Mouse (Mus musculus) myocyte (in vitro differentiated cells): ENCODE measurements around the gene Stard13. TPM values are rescaled to one million over a fixed set of nuclear protein-coding genes. Genes with fewer than 3 reads are reported as not detected.

Experiments used
- H3K27me3 ChIP-seq: one replicate; pipeline ENCODE4 v1.6.1; 2011; ENCODE audit not compliant: control insufficient read depth, insufficient read depth, insufficient read length
- H3K36me3 ChIP-seq: one replicate; pipeline ENCODE4 v1.6.1; 2011; ENCODE audit not compliant: control insufficient read depth, insufficient read depth
- H3K4me2 ChIP-seq: one replicate; pipeline ENCODE4 v1.6.1; 2011; ENCODE audit warnings: low read depth, control low read depth
- H3K4me3 ChIP-seq: one replicate; pipeline ENCODE4 v1.5.1; 2011; ENCODE audit warnings: mild to moderate bottlenecking, control low read depth, moderate library complexity
- H3K79me2 ChIP-seq: one replicate; pipeline ENCODE4 v1.6.1; 2011; ENCODE audit not compliant: control insufficient read depth, insufficient read depth
- H3ac ChIP-seq: one replicate; pipeline ENCODE4 v1.6.1; 2011; ENCODE audit not compliant: control insufficient read depth, insufficient read length
- CEBPB ChIP-seq: IDR thresholded peaks from 2 replicates; pipeline ENCODE4 v1.6.1; 2011; ENCODE audit warnings: mild to moderate bottlenecking, moderate library complexity; ENCODE audit not compliant: poor library complexity, insufficient read depth, severe bottlenecking
- E2F4 ChIP-seq: IDR thresholded peaks from one replicate; pipeline ENCODE4 v1.6.1; 2011; ENCODE audit warnings: mild to moderate bottlenecking, control low read depth, moderate library complexity; ENCODE audit not compliant: insufficient read depth
- MAX ChIP-seq: IDR thresholded peaks from one replicate; pipeline ENCODE4 v1.6.1; 2011; ENCODE audit warnings: low read depth, mild to moderate bottlenecking, control low read depth
- MYOD1 ChIP-seq, 3 experiments: IDR thresholded peaks; one replicate each; pipeline ENCODE4 v1.6.1; 2011; ENCODE audit warnings: control low read depth in 2 of 3, low read depth in 2 of 3, mild to moderate bottlenecking in 2 of 3, moderate library complexity in 1 of 3; ENCODE audit not compliant: insufficient read length in 2 of 3, control insufficient read depth in 1 of 3
- MYOG ChIP-seq, 3 experiments: IDR thresholded peaks; one replicate each; pipeline ENCODE4 v1.6.1; 2011; ENCODE audit warnings: control low read depth in 2 of 3, low read depth in 2 of 3, mild to moderate bottlenecking in 2 of 3; ENCODE audit not compliant: insufficient read length in 2 of 3, control insufficient read depth in 1 of 3, insufficient read depth in 1 of 3
- POLR2A ChIP-seq: IDR thresholded peaks from one replicate; pipeline ENCODE4 v1.6.1; 2011; ENCODE audit warnings: low read depth, mild to moderate bottlenecking, control low read depth, moderate library complexity; ENCODE audit not compliant: insufficient read length
- POLR2AphosphoS2 ChIP-seq: IDR thresholded peaks from one replicate; pipeline ENCODE4 v1.6.1; 2011; ENCODE audit warnings: low read depth, control low read depth; ENCODE audit not compliant: insufficient read length
- REST ChIP-seq: IDR thresholded peaks from one replicate; pipeline ENCODE4 v1.6.1; 2011; ENCODE audit warnings: mild to moderate bottlenecking, control low read depth, moderate library complexity; ENCODE audit not compliant: insufficient read depth, insufficient read length
- SRF ChIP-seq: IDR thresholded peaks from one replicate; pipeline ENCODE4 v1.6.1; 2011; ENCODE audit warnings: low read depth; ENCODE audit not compliant: control insufficient read depth, insufficient read length
- TCF12 ChIP-seq: IDR thresholded peaks from one replicate; pipeline ENCODE4 v1.6.1; 2011; ENCODE audit warnings: mild to moderate bottlenecking, control low read depth; ENCODE audit not compliant: poor library complexity, insufficient read depth, severe bottlenecking
- TCF3 ChIP-seq: IDR thresholded peaks from one replicate; pipeline ENCODE4 v1.6.1; 2011; ENCODE audit warnings: low read depth, control low read depth; ENCODE audit not compliant: insufficient read length
- USF1 ChIP-seq: IDR thresholded peaks from one replicate; pipeline ENCODE4 v1.6.1; 2011; ENCODE audit warnings: low read depth, mild to moderate bottlenecking, control low read depth, moderate library complexity
- polyA plus RNA-seq: library from polyadenylated mRNA; unstranded; fragments of >200 nt; fragmentation: generic; extraction: Trizol; gene quantifications from one replicate; pipeline ENCODE4 v1.2.1, GENCODE M21; 2012; ENCODE audit warnings: missing spikeins

The Stard13 gene
- polyA plus RNA-seq, 1 experiment: 15.2 TPM

GRCm38 (mm10) chr5:151151549-151151948, 82.1 kb downstream of the Stard13 start:
- Histone ChIP-seq H3K79me2 (peaks cover 80% of the 10 kb centered on the region), H3K4me2 (no peak overlapping the region)
- no peak for TF ChIP-seq MYOD1 (IDR thresholded peaks at IDR 0.05; ENCODE audit: control insufficient read depth in 1 of 3, insufficient read length in 2 of 3, low read depth in 2 of 3)
- no peak for TF ChIP-seq POLR2AphosphoS2
- TF ChIP-seq TCF12: no peak
- no peak for TF ChIP-seq REST
- no peak for TF ChIP-seq SRF
- no peak for TF ChIP-seq MYOG (IDR thresholded peaks at IDR 0.05; ENCODE audit: control insufficient read depth in 1 of 3, insufficient read depth in 1 of 3, insufficient read length in 2 of 3, low read depth in 2 of 3)
- no peak for TF ChIP-seq E2F4
- no peak for TF ChIP-seq TCF3
- TF ChIP-seq MAX: no peak
- TF ChIP-seq USF1: no peak
- no peak for TF ChIP-seq CEBPB
- TF ChIP-seq POLR2A: no peak

GRCm38 (mm10) chr5:151149509-151149908, 84.1 kb downstream of the Stard13 start:
- TF ChIP-seq CEBPB (no peak), REST (no peak), MAX (no peak), MYOG (IDR thresholded peaks at IDR 0.05; ENCODE audit: control insufficient read depth in 1 of 3, insufficient read depth in 1 of 3, insufficient read length in 2 of 3, low read depth in 2 of 3) (no peak), E2F4 (no peak), TCF12 (no peak), TCF3 (no peak), POLR2A (no peak), POLR2AphosphoS2 (no peak), SRF (no peak), USF1 (no peak), MYOD1 (IDR thresholded peaks at IDR 0.05; ENCODE audit: control insufficient read depth in 1 of 3, insufficient read length in 2 of 3, low read depth in 2 of 3) (no peak)
- Histone ChIP-seq H3K36me3 (no peaks in the 10 kb centered on the region), H3K27me3 (no peaks in the 10 kb centered on the region), H3K4me3 (no peak overlapping the region), H3K4me2 (no peak overlapping the region), H3ac (no peak overlapping the region), H3K79me2 (peaks cover 99% of the 10 kb centered on the region)

More at GRCm38 (mm10) chr5:151151549-151151948, 82.1 kb downstream of the Stard13 start:
- Histone ChIP-seq H3K36me3 (no peaks in the 10 kb centered on the region), H3K27me3 (no peaks in the 10 kb centered on the region), H3ac (no peak overlapping the region), H3K4me3 (no peak overlapping the region)

DNA sequence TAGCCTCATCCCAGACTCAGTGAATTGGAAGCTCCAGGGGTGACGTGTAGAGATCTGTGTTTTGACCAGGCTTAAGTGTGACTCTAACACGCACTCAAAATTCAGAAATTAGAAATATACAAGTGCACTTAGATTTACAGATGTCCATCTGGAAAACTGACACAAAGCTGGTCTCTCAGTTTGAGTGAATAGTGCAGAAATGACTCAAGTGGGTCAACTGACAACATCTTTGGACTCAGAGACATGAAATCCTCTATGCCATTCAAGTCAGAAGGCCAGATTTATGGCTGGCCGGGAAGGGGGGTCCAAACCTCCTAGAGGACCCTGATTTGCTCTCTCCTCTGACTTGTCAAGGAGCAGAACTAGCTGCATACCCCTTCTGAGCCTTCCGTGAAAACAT, 85.6 kb downstream of the Stard13 start:
- peaks cover 97% of the 10 kb centered on the region for H3K79me2 ChIP-seq
- no peaks in the 10 kb centered on the region for H3K27me3 ChIP-seq
- H3K4me2 ChIP-seq: no peak overlapping the region
- no peak overlapping the region for H3ac ChIP-seq
- TF ChIP-seq MYOG (IDR thresholded peaks at IDR 0.05; ENCODE audit: control insufficient read depth in 1 of 3, insufficient read depth in 1 of 3, insufficient read length in 2 of 3, low read depth in 2 of 3) (no peak), USF1 (no peak)
- H3K4me3 ChIP-seq: no peak overlapping the region
- H3K36me3 ChIP-seq: no peaks in the 10 kb centered on the region

- H3K4me2 ChIP-seq: no peak overlapping the region
- H3ac ChIP-seq: no peak overlapping the region
- no peak overlapping the region for H3K4me3 ChIP-seq
- TF ChIP-seq REST (no peak), MYOD1 (IDR thresholded peaks at IDR 0.05; ENCODE audit: control insufficient read depth in 1 of 3, insufficient read length in 2 of 3, low read depth in 2 of 3) (peak in 1 of 3 experiments; percentile 62), MYOG (IDR thresholded peaks at IDR 0.05; ENCODE audit: control insufficient read depth in 1 of 3, insufficient read depth in 1 of 3, insufficient read length in 2 of 3, low read depth in 2 of 3) (peak in 1 of 3 experiments; percentile 13), USF1 (no peak), POLR2A (no peak), SRF (no peak), POLR2AphosphoS2 (no peak)
- H3K79me2 ChIP-seq: peaks cover 96% of the 10 kb centered on the region
- H3K36me3 ChIP-seq: no peaks in the 10 kb centered on the region
- H3K27me3 ChIP-seq: no peaks in the 10 kb centered on the region
Observed at GRCm38 (mm10) chr5:151145807-151146206, 87.8 kb downstream of the Stard13 start.

DNA sequence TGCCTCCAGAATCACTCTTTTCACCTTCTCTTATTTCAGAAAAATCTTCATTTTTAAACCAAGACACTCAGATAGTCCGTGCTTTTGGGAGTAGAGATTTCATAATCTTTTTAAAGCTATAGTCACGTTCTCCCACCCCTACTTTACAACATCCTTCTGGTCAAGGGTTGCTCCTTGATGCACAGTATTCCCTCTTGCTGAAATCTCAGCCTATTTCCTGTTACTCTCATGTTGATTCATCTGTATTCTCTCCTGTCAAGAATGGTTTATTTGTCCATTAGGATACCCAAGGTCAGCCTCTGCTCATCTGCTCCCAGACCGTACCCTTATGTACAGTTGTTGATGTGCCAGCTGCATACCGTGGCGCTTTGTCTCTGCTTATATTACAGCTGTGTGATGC, 89.7 kb downstream of the Stard13 start:
- TF ChIP-seq MYOD1 (IDR thresholded peaks at IDR 0.05; ENCODE audit: control insufficient read depth in 1 of 3, insufficient read length in 2 of 3, low read depth in 2 of 3) (peak in 1 of 3 experiments; percentile 5), E2F4 (no peak)
- no peaks in the 10 kb centered on the region for H3K27me3 ChIP-seq
- H3K79me2 ChIP-seq: peaks cover 97% of the 10 kb centered on the region
- H3K4me2 ChIP-seq: no peak overlapping the region
- no peaks in the 10 kb centered on the region for H3K36me3 ChIP-seq
- no peak overlapping the region for H3K4me3 ChIP-seq
- no peak overlapping the region for H3ac ChIP-seq
